Mouse (Mus musculus) intestine, embryonic 15.5 days (tissue): Measurements from ENCODE around the gene Ptpn4. TPM values are rescaled to one million over a fixed set of nuclear protein-coding genes. Genes with fewer than 3 reads are reported as not detected.

Source experiments
- ATAC-seq: fragments of 200-750 bp; cut with Nextera tagmentation; 2 replicates; pipeline ENCODE4 v1.8.0; 2017; ENCODE audit warnings: moderate TSS enrichment, moderate library complexity
- H3K27ac ChIP-seq: fragments of 300-500 bp; sonication (generic); 2 replicates; pipeline ENCODE4 v1.5.1; 2015; ENCODE audit warnings: mild to moderate bottlenecking, inconsistent platforms
- H3K27me3 ChIP-seq: fragments of 300-500 bp; sonication (generic); replicated peaks from 2 replicates; pipeline ENCODE4 v1.6.1; 2015; ENCODE audit warnings: inconsistent platforms
- H3K36me3 ChIP-seq: fragments of 300-500 bp; sonication (generic); 2 replicates; pipeline ENCODE4 v1.6.1; 2015; ENCODE audit warnings: inconsistent platforms
- H3K4me1 ChIP-seq: fragments of 300-500 bp; sonication (generic); replicated peaks from 2 replicates; pipeline ENCODE4 v1.6.1; 2015; ENCODE audit warnings: inconsistent platforms
- H3K4me2 ChIP-seq: fragments of 300-500 bp; sonication (generic); replicated peaks from 2 replicates; pipeline ENCODE4 v1.6.1; 2015; ENCODE audit warnings: mild to moderate bottlenecking, inconsistent platforms
- H3K4me3 ChIP-seq: fragments of 300-500 bp; sonication (generic); replicated peaks from 2 replicates; pipeline ENCODE4 v1.5.1; 2015; ENCODE audit warnings: inconsistent platforms
- H3K9ac ChIP-seq: fragments of 300-500 bp; sonication (generic); 2 replicates; pipeline ENCODE4 v1.6.1; 2015; ENCODE audit warnings: inconsistent platforms
- H3K9me3 ChIP-seq: fragments of 300-500 bp; sonication (generic); 2 replicates; pipeline ENCODE4 v1.6.1; 2016; ENCODE audit warnings: inconsistent platforms
- WGBS: fragments of 180-500 bp; shearing (Covaris S2); methylation state at CpG from one replicate; pipeline ENCODE4 v1.1.7; 2015; 5-methylcytosine and 5-hydroxymethylcytosine counted together
- polyA plus RNA-seq: library from polyadenylated mRNA; unstranded; fragments of >200 nt; fragmentation: Nextera tagmentation; extraction: Ambion mirVana; gene quantifications from 2 replicates; pipeline ENCODE4 v1.2.1, GENCODE M21; 2015

Ptpn4 gene
- polyA plus RNA-seq, 1 experiment from 2014 or later: 5.2 TPM

DNA sequence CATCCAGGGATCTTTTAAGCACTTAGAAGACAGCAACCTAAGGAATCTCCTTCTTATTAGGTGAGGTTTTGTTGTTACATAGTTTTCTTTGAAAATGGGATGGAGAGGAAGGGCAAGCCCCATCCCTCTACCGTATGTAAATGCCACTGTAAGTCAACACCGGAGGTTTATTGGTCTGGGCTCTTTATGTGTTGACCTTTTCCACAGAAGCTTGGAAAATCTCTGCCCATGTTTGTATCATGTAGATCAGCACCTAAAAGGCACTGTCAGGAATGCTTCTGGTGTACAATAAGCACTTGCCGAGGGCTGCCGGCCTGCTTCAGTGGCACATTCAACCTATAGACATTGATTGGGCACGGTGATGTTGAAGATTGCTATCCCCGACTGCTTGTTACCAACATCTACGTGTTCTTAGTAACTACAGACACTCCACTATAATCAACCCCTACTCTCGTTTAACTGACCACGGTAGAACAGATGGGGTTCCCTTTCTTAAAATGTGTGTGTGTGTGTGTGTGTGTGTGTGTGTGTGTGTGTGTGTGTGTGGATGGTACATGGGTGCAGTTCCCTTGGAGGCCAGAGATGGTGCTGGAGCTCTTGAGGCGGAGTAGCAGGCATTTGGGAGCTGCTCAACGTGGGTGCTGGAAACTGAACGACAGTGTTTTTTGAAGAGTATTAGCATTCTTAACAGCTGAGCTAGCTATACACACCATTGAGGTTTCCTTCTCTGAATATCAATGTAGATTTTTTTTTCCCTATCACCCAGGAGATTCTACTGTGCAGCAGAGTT is 11.9 kb upstream of the Ptpn4 start:
- no peaks in the 10 kb centered on the region for H3K27me3 ChIP-seq
- no peak overlapping the region for H3K9ac ChIP-seq
- H3K4me3 ChIP-seq: no peak overlapping the region
- WGBS: 90% methylated on average over 12 of the region's 12 CpGs
- no peaks in the 10 kb centered on the region for H3K9me3 ChIP-seq
- no peak for ATAC-seq
- H3K4me1 ChIP-seq: no peaks in the 10 kb centered on the region
- H3K36me3 ChIP-seq: no peaks in the 10 kb centered on the region
- H3K4me2 ChIP-seq: no peak overlapping the region
- H3K27ac ChIP-seq: no peak overlapping the region

DNA sequence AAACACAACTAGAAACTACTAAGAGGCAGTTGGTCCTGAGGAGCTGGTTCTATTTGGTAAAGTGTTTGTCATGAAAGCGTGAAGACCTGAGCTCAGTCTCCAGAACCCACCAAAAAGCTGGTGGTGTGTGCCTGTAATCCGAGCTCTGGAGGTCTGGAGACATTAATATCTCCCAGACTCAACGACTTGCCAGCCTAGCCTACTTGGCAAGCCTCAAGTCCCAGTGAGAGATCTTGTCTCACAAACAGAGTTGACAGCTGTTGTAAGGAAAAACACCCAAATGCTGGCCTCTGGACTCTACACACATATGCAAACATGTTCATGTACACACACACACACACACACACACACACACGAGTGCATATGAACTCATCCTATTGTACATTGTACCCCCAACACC is 7.9 kb upstream of the Ptpn4 start:
- 63% methylated on average over 4 of the region's 4 CpGs for WGBS
- ATAC-seq: no peak
- Histone ChIP-seq H3K27me3 (no peaks in the 10 kb centered on the region), H3K9me3 (no peaks in the 10 kb centered on the region), H3K9ac (no peak overlapping the region), H3K4me3 (no peak overlapping the region), H3K4me2 (no peak overlapping the region), H3K27ac (no peak overlapping the region), H3K36me3 (no peaks in the 10 kb centered on the region), H3K4me1 (no peaks in the 10 kb centered on the region)

DNA sequence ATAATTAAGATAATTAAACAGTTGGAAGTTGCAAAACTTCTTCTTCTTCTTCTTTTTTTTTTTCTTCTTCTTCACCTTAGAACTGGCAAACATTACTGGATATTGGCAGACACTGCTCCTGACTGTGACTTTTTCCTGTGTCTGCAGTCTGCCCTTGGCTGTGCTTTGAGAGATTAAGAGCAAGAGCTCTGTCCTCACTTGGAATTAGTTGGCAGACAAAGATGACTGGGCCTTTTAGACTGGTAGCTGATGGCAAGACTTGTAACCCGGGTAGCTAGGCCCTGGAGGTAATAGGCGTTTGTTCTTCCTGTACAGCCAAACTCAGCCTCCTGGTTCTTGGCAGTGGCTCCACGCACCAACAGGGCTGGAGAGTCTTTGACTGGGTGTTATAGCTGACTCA is 5.7 kb upstream of the Ptpn4 start:
- WGBS: 83% methylated on average over 3 of the region's 3 CpGs
- Histone ChIP-seq H3K4me1 (no peaks in the 10 kb centered on the region), H3K9me3 (no peaks in the 10 kb centered on the region), H3K4me3 (no peak overlapping the region), H3K27me3 (no peaks in the 10 kb centered on the region), H3K9ac (no peak overlapping the region), H3K27ac (no peak overlapping the region), H3K4me2 (no peak overlapping the region), H3K36me3 (no peaks in the 10 kb centered on the region)
- ATAC-seq: no peak

DNA sequence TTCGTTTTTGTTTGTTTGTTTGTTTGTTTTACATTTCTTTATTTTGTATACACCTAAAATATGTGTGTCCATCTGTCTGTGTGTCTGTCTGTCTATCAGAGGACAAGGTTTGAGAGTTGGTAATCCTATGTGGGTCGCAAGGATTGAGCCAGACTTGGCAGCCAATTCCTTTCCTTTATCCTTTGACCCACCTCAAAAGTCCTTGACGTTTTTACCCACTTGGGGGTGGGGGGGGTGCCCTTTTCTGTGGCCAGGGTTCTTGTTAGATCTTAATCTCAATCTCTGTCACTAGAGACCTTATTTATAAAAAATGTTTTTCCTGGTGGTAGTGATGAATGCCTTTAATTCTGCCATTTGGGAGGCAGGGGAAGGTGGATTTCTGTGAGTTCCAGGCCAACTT is 828 bp upstream of the Ptpn4 start:
- Histone ChIP-seq H3K9ac (no peak overlapping the region), H3K27ac (no peak overlapping the region), H3K27me3 (no peaks in the 10 kb centered on the region), H3K4me3 (no peak overlapping the region), H3K9me3 (no peaks in the 10 kb centered on the region), H3K36me3 (no peaks in the 10 kb centered on the region), H3K4me1 (no peaks in the 10 kb centered on the region), H3K4me2 (no peak overlapping the region)
- no peak for ATAC-seq
- WGBS: 40% methylated on average over 3 of the region's 3 CpGs

DNA sequence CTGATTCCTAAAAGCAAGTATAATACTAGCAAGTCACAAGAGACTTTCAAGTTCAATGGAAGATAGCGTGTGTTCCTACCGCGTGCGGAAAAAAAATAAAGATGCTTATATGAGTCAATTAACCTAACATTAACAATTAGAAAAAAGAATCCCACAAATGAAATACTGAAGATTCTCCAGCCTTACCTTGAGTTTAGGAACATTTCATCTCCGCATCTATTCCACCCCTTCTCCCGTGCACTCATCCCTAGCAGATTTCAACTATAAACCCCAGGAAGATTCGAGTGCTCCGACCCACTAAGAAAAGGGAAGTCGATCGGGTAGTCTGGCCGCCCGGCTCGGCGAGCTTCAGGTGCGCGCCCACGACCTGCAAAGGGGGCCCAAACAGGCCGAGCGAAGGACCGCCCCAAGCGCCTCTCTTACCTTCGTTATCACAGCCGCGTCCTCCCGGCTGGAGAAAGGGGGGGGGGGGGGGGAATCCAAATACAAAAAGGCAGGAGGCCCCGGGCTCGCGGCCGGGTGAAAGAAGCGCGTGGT is 866 bp downstream of the Ptpn4 start:
- Histone ChIP-seq H3K36me3 (no peaks in the 10 kb centered on the region), H3K27ac (peak overlapping the region; percentile 88), H3K4me3 (peak overlapping the region; percentile 87), H3K27me3 (no peaks in the 10 kb centered on the region), H3K4me1 (no peaks in the 10 kb centered on the region), H3K9me3 (no peaks in the 10 kb centered on the region), H3K9ac (peak overlapping the region; percentile 85), H3K4me2 (peak overlapping the region; percentile 72)
- WGBS: 0% methylated on average over 25 of the region's 31 CpGs
- peak; percentile 29 for ATAC-seq

DNA sequence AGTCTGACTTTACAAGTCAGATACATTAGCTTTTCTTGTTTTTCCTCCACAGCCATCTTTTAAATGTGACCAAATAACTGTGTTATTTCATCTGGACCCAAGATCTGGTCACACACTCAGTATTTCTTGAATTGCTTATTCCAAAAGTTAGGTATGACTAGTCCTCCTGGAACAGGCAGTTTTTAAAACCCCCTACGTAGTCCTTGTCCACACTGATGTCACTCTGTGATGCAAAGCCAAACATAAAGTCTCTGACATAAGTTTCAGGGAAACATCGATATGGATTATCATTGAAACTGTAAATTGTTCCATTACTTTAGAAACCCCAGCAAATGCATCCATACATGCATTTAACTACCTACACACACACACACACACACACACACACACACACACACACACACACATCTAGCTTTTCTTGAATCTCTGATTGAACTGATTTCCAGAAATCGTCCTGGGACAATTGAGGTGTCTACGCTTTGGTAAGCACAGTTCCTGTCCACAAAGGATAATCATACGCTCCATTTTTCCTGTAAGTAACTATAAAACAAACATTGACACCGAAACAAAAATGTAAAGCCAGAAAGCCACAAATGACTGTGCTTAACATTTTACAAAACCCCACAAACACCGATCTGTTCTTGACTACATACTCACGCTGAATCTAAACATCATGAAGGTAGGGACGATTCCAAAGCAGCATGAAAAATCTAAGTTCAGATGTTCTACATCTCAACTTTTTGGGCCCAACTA is 1.5 kb downstream of the Ptpn4 start:
- peak overlapping the region; percentile 72 for H3K4me2 ChIP-seq
- no peak overlapping the region for H3K27ac ChIP-seq
- H3K4me1 ChIP-seq: no peaks in the 10 kb centered on the region
- H3K4me3 ChIP-seq: peak overlapping the region; percentile 87
- no peaks in the 10 kb centered on the region for H3K27me3 ChIP-seq
- 10% methylated on average over 9 of the region's 9 CpGs for WGBS
- peak overlapping the region; percentile 85 for H3K9ac ChIP-seq
- no peaks in the 10 kb centered on the region for H3K36me3 ChIP-seq
- ATAC-seq: no peak
- no peaks in the 10 kb centered on the region for H3K9me3 ChIP-seq

DNA sequence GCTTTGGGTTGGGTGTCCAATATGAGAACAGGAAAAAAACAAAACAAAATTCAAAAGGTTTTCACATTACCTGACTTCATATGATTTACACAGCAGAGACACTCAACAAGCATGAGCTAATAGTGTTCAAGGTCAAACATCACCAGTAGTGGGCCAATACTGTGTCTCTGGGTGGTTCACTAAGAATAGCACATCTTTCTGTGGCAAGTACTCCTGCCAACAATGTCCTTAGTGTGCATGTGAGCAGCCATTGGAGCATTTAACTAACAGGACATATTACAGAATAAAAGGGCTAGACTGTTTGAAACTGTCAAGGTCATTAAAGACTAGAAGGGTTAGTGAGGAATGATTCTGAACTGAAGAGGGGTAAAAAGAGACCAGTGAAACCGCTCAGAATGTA is 9.3 kb downstream of the Ptpn4 start:
- H3K27me3 ChIP-seq: no peaks in the 10 kb centered on the region
- H3K9ac ChIP-seq: no peak overlapping the region
- no peak for ATAC-seq
- H3K9me3 ChIP-seq: no peaks in the 10 kb centered on the region
- H3K36me3 ChIP-seq: no peaks in the 10 kb centered on the region
- H3K4me1 ChIP-seq: no peaks in the 10 kb centered on the region
- H3K4me3 ChIP-seq: no peak overlapping the region
- H3K4me2 ChIP-seq: no peak overlapping the region
- no peak overlapping the region for H3K27ac ChIP-seq
- WGBS: 97% methylated on average over 1 of the region's 1 CpGs

DNA sequence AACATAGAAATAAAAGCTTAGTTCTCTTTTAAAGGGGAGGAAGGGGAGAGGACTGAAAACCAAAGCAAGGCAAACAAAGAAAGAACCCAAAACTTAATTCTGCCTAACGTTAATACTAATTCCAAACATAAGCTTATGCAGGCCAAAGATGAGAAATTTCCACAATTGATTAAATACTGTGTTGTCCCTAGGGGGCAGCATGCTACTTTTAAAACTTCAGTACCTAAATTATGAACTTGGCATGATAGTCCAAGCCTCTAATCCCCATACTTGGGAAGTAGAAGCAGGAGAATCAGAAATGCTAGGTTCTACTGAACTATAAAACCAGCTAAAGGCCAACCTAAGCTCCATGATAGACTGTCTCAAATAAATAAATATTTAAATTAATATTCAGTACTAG is 18.7 kb downstream of the Ptpn4 start:
- Histone ChIP-seq H3K36me3 (no peaks in the 10 kb centered on the region), H3K9ac (no peak overlapping the region), H3K27ac (no peak overlapping the region), H3K4me3 (no peak overlapping the region), H3K27me3 (no peaks in the 10 kb centered on the region), H3K4me1 (no peaks in the 10 kb centered on the region), H3K4me2 (no peak overlapping the region), H3K9me3 (no peaks in the 10 kb centered on the region)
- 58% methylated on average over 1 of the region's 1 CpGs for WGBS
- no peak for ATAC-seq

DNA sequence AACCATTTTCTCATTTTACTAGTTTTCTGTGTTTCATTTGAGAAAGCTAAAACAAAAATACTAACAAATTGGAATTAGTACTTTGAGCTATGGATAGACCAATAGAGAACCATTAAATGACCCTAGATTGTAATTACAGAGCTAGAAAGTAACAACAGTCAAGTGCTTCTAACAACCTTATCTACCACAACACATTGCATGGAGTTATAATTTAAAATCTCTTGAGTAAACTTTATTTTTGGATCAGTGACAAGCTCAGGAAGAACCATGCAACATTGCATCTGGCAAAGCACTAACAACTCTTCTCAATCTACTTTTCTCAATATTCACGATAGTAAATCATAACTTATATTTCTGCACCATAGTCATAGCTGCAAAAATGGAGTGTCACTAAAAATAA is 29.7 kb downstream of the Ptpn4 start:
- Histone ChIP-seq H3K9ac (no peak overlapping the region), H3K27me3 (no peaks in the 10 kb centered on the region), H3K4me3 (no peak overlapping the region), H3K27ac (no peak overlapping the region), H3K4me2 (no peak overlapping the region), H3K4me1 (no peaks in the 10 kb centered on the region), H3K9me3 (no peaks in the 10 kb centered on the region), H3K36me3 (no peaks in the 10 kb centered on the region)
- 94% methylated on average over 1 of the region's 1 CpGs for WGBS
- ATAC-seq: no peak

DNA sequence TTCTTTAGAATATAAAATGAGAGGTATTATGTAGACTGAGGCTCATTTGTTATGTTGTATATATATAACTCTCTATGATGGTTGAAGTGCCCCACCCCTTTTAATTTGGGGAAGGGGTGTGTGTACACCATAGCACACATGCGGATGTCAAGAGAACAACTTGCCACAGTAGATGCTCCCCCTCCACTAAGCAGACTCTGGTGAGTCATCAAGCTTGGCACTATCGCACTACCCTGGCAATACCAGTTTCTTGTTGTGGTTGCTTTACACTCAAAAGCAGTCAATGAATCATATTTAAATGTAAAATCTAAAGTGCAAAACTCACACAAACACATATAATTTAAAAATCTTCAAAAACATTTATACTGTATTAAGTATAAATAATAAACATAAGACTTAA is 31.4 kb downstream of the Ptpn4 start:
- no peaks in the 10 kb centered on the region for H3K9me3 ChIP-seq
- H3K4me2 ChIP-seq: no peak overlapping the region
- ATAC-seq: no peak
- no peak overlapping the region for H3K9ac ChIP-seq
- no peaks in the 10 kb centered on the region for H3K36me3 ChIP-seq
- no peaks in the 10 kb centered on the region for H3K27me3 ChIP-seq
- H3K4me1 ChIP-seq: no peaks in the 10 kb centered on the region
- no peak overlapping the region for H3K4me3 ChIP-seq
- no peak overlapping the region for H3K27ac ChIP-seq
- WGBS: 86% methylated on average over 2 of the region's 2 CpGs

DNA sequence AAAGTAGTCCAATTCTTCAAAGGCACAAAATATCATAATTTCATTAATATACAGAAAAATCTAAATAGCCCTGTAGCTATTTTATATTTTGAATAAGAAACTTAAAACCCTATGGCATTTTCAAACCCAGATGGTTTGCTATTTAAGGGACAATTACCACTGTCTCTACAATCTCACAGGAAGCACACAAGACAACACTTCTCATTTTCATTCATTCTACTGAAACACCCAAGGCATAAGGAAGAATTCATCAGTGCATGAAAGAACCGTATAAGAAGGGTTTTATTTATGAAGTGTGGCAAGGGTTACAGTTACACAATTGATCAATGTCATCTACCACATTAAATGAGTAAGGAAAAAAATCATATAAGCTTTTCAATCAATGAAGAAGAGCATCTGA is 32.8 kb downstream of the Ptpn4 start:
- no peak overlapping the region for H3K27ac ChIP-seq
- ATAC-seq: no peak
- no peaks in the 10 kb centered on the region for H3K4me1 ChIP-seq
- H3K9me3 ChIP-seq: no peaks in the 10 kb centered on the region
- 35% methylated on average over 1 of the region's 1 CpGs for WGBS
- no peak overlapping the region for H3K4me3 ChIP-seq
- H3K36me3 ChIP-seq: no peaks in the 10 kb centered on the region
- H3K4me2 ChIP-seq: no peak overlapping the region
- no peaks in the 10 kb centered on the region for H3K27me3 ChIP-seq
- no peak overlapping the region for H3K9ac ChIP-seq

DNA sequence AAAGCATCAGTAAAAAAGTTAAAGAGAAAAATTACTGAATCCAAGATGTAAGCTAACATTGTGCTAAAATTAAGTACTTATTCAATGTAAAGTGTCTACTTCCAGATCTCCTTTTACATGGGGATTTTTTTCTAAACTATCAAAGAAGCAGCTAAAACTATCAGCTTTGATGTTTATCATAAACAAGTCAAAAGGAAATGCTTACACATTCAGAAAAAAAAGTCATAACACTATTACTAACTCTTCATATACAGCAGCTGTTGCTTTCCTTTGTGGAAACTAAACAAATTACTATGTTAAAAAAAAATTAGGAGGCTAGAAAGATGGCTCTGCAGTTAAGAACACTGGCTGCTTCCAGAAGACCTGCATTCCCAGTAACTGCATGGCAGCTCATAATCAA is 42.2 kb downstream of the Ptpn4 start:
- Histone ChIP-seq H3K36me3 (no peaks in the 10 kb centered on the region), H3K4me2 (no peak overlapping the region), H3K4me3 (no peak overlapping the region), H3K27me3 (no peaks in the 10 kb centered on the region), H3K4me1 (no peaks in the 10 kb centered on the region), H3K27ac (no peak overlapping the region), H3K9ac (no peak overlapping the region), H3K9me3 (no peaks in the 10 kb centered on the region)
- no peak for ATAC-seq

DNA sequence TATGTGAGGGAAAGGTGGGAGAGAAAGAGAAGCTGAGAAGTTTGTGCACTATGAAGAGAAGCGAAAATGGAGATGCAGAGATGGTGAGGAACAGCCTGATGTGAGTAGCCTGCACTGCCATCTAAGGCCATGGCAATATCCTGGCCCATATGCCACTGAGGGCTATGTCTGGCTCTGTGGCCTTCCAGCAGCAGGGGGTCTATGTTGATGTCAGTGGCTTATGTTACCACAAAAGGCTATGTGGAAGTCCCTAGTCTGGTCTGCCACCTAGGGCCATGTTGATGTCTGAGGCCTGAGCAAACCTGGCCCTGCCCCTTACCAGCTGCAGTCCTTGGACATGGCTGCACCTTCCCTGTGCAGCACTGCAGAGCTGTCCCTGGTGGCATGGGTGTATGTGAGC is 43.1 kb downstream of the Ptpn4 start:
- 91% methylated on average over 1 of the region's 1 CpGs for WGBS
- Histone ChIP-seq H3K9ac (no peak overlapping the region), H3K4me3 (no peak overlapping the region), H3K27me3 (no peaks in the 10 kb centered on the region), H3K36me3 (no peaks in the 10 kb centered on the region), H3K4me1 (no peaks in the 10 kb centered on the region), H3K27ac (no peak overlapping the region), H3K4me2 (no peak overlapping the region), H3K9me3 (no peaks in the 10 kb centered on the region)
- ATAC-seq: no peak
